ENCODE assay signal across 7 mouse cellular contexts in genomic region chr4:108327730-108328484, GRCm38 (mm10). TPM values are rescaled to one million over a fixed set of nuclear protein-coding genes. Genes with fewer than 3 reads are reported as not detected.
DNase-seq lines count a peak whose midpoint lies in the region; ATAC-seq and TF ChIP-seq lines count a peak whose summit lies in the region.

Coa7 (plus strand) TSS chr4:108328140.

- peaks cover 4% of the 10 kb centered on the region; the same call in 1 of the 2 replicates for H3K4me1 ChIP-seq in intestine, postnatal 0 days (replicated peaks; ENCODE audit: control insufficient read depth, insufficient read depth, low read length)
- H3K4me1 ChIP-seq in midbrain, embryonic 12.5 days = peaks cover 9% of the 10 kb centered on the region; the same call in 1 of the 2 replicates
- peaks cover 10% of the 10 kb centered on the region; the same call in 1 of the 2 replicates for H3K4me1 ChIP-seq in small intestine, adult 2 months (ENCODE audit: control insufficient read depth, insufficient read depth, insufficient read length, low read length)

- peaks cover 4% of the 10 kb centered on the region; the same call in 1 of the 2 replicates for H3K36me3 ChIP-seq in intestine, postnatal 0 days (ENCODE audit: control insufficient read depth, insufficient read depth)
- H3K36me3 ChIP-seq in midbrain, embryonic 12.5 days = peaks cover 17% of the 10 kb centered on the region
- H3K36me3 ChIP-seq in small intestine, adult 2 months (ENCODE audit: control insufficient read depth, insufficient read depth, low read length) = no peaks in the 10 kb centered on the region

- H3K4me2 ChIP-seq in intestine, postnatal 0 days (replicated peaks; ENCODE audit: low read depth) = peak within 1 kb of the TSS; percentile 71
- H3K4me2 ChIP-seq in midbrain, embryonic 12.5 days (replicated peaks) = peak within 1 kb of the TSS; percentile 61

- H3K9ac ChIP-seq in intestine, postnatal 0 days (ENCODE audit: low read depth, low read length) = peak within 1 kb of the TSS; percentile 56
- H3K9ac ChIP-seq in midbrain, embryonic 12.5 days (replicated peaks) = peak within 1 kb of the TSS; percentile 60

- intact Hi-C loops in left cerebral cortex, postnatal 4 days (cut with DNase I) = no loop called here

- no peaks in the 10 kb centered on the region for H3K27me3 ChIP-seq in intestine, postnatal 0 days (replicated peaks; ENCODE audit: control insufficient read depth, insufficient read depth, low read length)
- no peaks in the 10 kb centered on the region for H3K27me3 ChIP-seq in midbrain, embryonic 12.5 days
- no peaks in the 10 kb centered on the region for H3K27me3 ChIP-seq in small intestine, adult 2 months (ENCODE audit: control insufficient read depth, insufficient read depth, low read length)

- TF ChIP-seq POLR2A in small intestine, adult 2 months (IDR thresholded peaks at IDR 0.05; ENCODE audit: low read depth, low read length) = no peak; the same call in 1 of the 2 replicates

- 0 out of 2 replicates have a peak, but pooled peaks have one; percentile 11 for TF ChIP-seq CTCF in intestine, postnatal 0 days (IDR thresholded peaks at IDR 0.05; ENCODE audit: low read depth)
- peak; percentile 19; the same call in 1 of the 2 replicates for TF ChIP-seq CTCF in small intestine, adult 2 months (IDR thresholded peaks at IDR 0.05; ENCODE audit: extremely low read depth, insufficient read length, insufficient replicate concordance, low read depth, low read length)

- peak; percentile 92 for DNase-seq in adrenal gland, adult 8-10 months
- peak; percentile 99 for DNase-seq in embryo, embryonic 9.5 days (ENCODE audit: extremely low spot score)
- DNase-seq in gastrocnemius, postnatal 4 days (ENCODE audit: low spot score in 2 of 2) = peak; percentile 96 to 97
- peak; percentile 98 for DNase-seq in left cerebral cortex, postnatal 4 days

- ATAC-seq in intestine, postnatal 0 days = peak; percentile 93
- ATAC-seq in midbrain, embryonic 12.5 days (ENCODE audit: low FRiP score, low read depth) = peak; percentile 95

- H3K27ac ChIP-seq in intestine, postnatal 0 days (ENCODE audit: low read depth, low read length) = peak within 1 kb of the TSS; percentile 85
- H3K27ac ChIP-seq in midbrain, embryonic 12.5 days (replicated peaks) = peak within 1 kb of the TSS; percentile 93
- H3K27ac ChIP-seq in small intestine, adult 2 months (ENCODE audit: insufficient read depth, low read depth, low read length) = peak within 1 kb of the TSS; percentile 85

- H3K4me3 ChIP-seq in intestine, postnatal 0 days (ENCODE audit: low read depth, low read length) = peak within 1 kb of the TSS; percentile 61
- H3K4me3 ChIP-seq in midbrain, embryonic 12.5 days = peak within 1 kb of the TSS; percentile 70
- H3K4me3 ChIP-seq in small intestine, adult 2 months (ENCODE audit: low read depth, low read length) = peak within 1 kb of the TSS; percentile 70

- WGBS in intestine, postnatal 0 days = under 1% methylated on average over 45 of the region's 45 CpGs
- under 1% methylated on average over 45 of the region's 45 CpGs for WGBS in midbrain, embryonic 12.5 days
- WGBS in small intestine, adult 2 months = under 1% methylated on average over 44 of the region's 45 CpGs

- no peaks in the 10 kb centered on the region for H3K9me3 ChIP-seq in intestine, postnatal 0 days (ENCODE audit: control insufficient read depth)
- no peaks in the 10 kb centered on the region for H3K9me3 ChIP-seq in midbrain, embryonic 12.5 days

RNA-seq across cellular contexts. Expression of gene Coa7, which starts in this region (rescaled TPM):
- total RNA-seq in adrenal gland, adult 8-10 months (2022) = 10 to 100 TPM; 38.0 to 61.1 (median 44.6) TPM
- 10 to 100 TPM; 23.1 to 31.3 TPM for total RNA-seq in gastrocnemius, postnatal 4 days (2021)
- polyA plus RNA-seq in intestine, postnatal 0 days (2015; fragmentation: Nextera tagmentation; extraction: Ambion mirVana) = 83.6 and 91.4 TPM in 2 replicates
- total RNA-seq in left cerebral cortex, postnatal 4 days (2021) = 10 to 100 TPM; 31.2 to 40.7 TPM
- 50.4 and 57.5 TPM in 2 replicates for polyA plus RNA-seq in midbrain, embryonic 12.5 days (2016; fragmentation: Nextera tagmentation; extraction: Ambion mirVana)
- 7.3 and 11.1 TPM in 2 replicates for polyA plus RNA-seq in small intestine, adult 2 months (2012; rRNA removed)

Comparison
In these comparisons a context has a peak if more than half of its experiments do, and no peak if none do; other contexts are left out.
1. Peak in every context shown above with its lines: DNase-seq, ATAC-seq, H3K4me3 ChIP-seq and H3K27ac ChIP-seq.